ENCODE assay signal across 10 mouse cellular contexts in genomic region chr16:34525866-34526265, GRCm38 (mm10). TPM values are rescaled to one million over a fixed set of nuclear protein-coding genes. Genes with fewer than 3 reads are reported as not detected.
A peak's percentile ranks its signal among the peaks of the same experiment; 100 is the strongest.
DNase-seq lines count a peak whose midpoint lies in the region; ATAC-seq lines count a peak whose summit lies in the region.
"Had no signal": no experiment of that assay in that cellular context is flagged by ENCODE, and none has a peak within 500 bp of the region (broad histone marks: within the 10 kb centered on the region; RNA-seq: fewer than 3 reads in every experiment).

No protein-coding gene starts in this region.

- H3K27me3 ChIP-seq in hindbrain, embryonic 16.5 days (replicated peaks; ENCODE audit: control insufficient read depth, insufficient read depth, low read length): no peaks in the 10 kb centered on the region
- H3K27me3 ChIP-seq in hindbrain, embryonic 14.5 days (ENCODE audit: control insufficient read depth, insufficient read depth, low read length): no peaks in the 10 kb centered on the region
- no peaks in the 10 kb centered on the region for H3K27me3 ChIP-seq in embryonic facial prominence, embryonic 15.5 days
- H3K27me3 ChIP-seq: stomach, embryonic 15.5 days had no signal

- no peak overlapping the region for H3K27ac ChIP-seq in hindbrain, embryonic 16.5 days (ENCODE audit: low read depth, low read length)
- no peak overlapping the region for H3K27ac ChIP-seq in hindbrain, embryonic 14.5 days
- H3K27ac ChIP-seq in embryonic facial prominence, embryonic 15.5 days (replicated peaks): peak overlapping the region; percentile 0; the same call in 1 of the 2 replicates
- H3K27ac ChIP-seq: stomach, embryonic 15.5 days had no signal

- H3K4me3 ChIP-seq in hindbrain, embryonic 16.5 days (ENCODE audit: low read length): no peak overlapping the region
- H3K4me3 ChIP-seq in hindbrain, embryonic 14.5 days (replicated peaks; ENCODE audit: low read length): no peak overlapping the region
- no peak overlapping the region for H3K4me3 ChIP-seq in embryonic facial prominence, embryonic 15.5 days (replicated peaks)
- H3K4me3 ChIP-seq: stomach, embryonic 15.5 days had no signal

- ATAC-seq in hindbrain, embryonic 16.5 days: peak; percentile 65
- ATAC-seq in hindbrain, embryonic 14.5 days (ENCODE audit: low FRiP score): no peak
- no peak for ATAC-seq in embryonic facial prominence, embryonic 15.5 days (ENCODE audit: insufficient number of reproducible peaks, low FRiP score, low TSS enrichment, low read depth)

- no peaks in the 10 kb centered on the region for H3K36me3 ChIP-seq in hindbrain, embryonic 16.5 days (ENCODE audit: control insufficient read depth, insufficient read depth, low read length)
- no peaks in the 10 kb centered on the region for H3K36me3 ChIP-seq in hindbrain, embryonic 14.5 days (replicated peaks; ENCODE audit: control insufficient read depth, insufficient read depth)
- H3K36me3 ChIP-seq in embryonic facial prominence, embryonic 15.5 days: no peaks in the 10 kb centered on the region
- H3K36me3 ChIP-seq: stomach, embryonic 15.5 days had no signal

- no peaks in the 10 kb centered on the region for H3K9me3 ChIP-seq in hindbrain, embryonic 16.5 days (ENCODE audit: control insufficient read depth, low read length)
- H3K9me3 ChIP-seq in hindbrain, embryonic 14.5 days (ENCODE audit: control insufficient read depth, low read length): no peaks in the 10 kb centered on the region
- no peaks in the 10 kb centered on the region for H3K9me3 ChIP-seq in embryonic facial prominence, embryonic 15.5 days (replicated peaks)
- H3K9me3 ChIP-seq: stomach, embryonic 15.5 days had no signal

- 80% methylated on average over 8 of the region's 8 CpGs for WGBS in hindbrain, embryonic 16.5 days
- whole genome bisulfite sequencing in hindbrain, embryonic 14.5 days: 70% methylated on average over 8 of the region's 8 CpGs
- 66% methylated on average over 8 of the region's 8 CpGs for WGBS in embryonic facial prominence, embryonic 15.5 days

- DNase-seq in hindbrain, embryonic 14.5 days (ENCODE audit: low spot score): no peak
- peak; percentile 63 to 66 for DNase-seq in layer of hippocampus, adult 8-10 months (ENCODE audit: low spot score in 2 of 2)
- peak; percentile 51 for DNase-seq in right cerebral cortex, postnatal 14 days
- DNase-seq in cerebellum, adult 9-11 months: no peak
- DNase-seq in heart, postnatal 4 days: no peak
- DNase-seq: cerebellum, postnatal 25 days; lung, postnatal 14 days had no signal

- H3K9ac ChIP-seq in hindbrain, embryonic 16.5 days (ENCODE audit: low read depth, low read length): no peak overlapping the region
- H3K9ac ChIP-seq in hindbrain, embryonic 14.5 days: no peak overlapping the region
- H3K9ac ChIP-seq in embryonic facial prominence, embryonic 15.5 days: no peak overlapping the region
- H3K9ac ChIP-seq: stomach, embryonic 15.5 days had no signal

- H3K4me2 ChIP-seq in hindbrain, embryonic 16.5 days (ENCODE audit: low read length): no peak overlapping the region
- H3K4me2 ChIP-seq in hindbrain, embryonic 14.5 days (replicated peaks): no peak overlapping the region
- no peak overlapping the region for H3K4me2 ChIP-seq in embryonic facial prominence, embryonic 15.5 days (replicated peaks)
- H3K4me2 ChIP-seq: stomach, embryonic 15.5 days had no signal

- peaks cover 5% of the 10 kb centered on the region for H3K4me1 ChIP-seq in hindbrain, embryonic 16.5 days (ENCODE audit: control insufficient read depth, insufficient read depth, low read depth, low read length)
- peaks cover 5% of the 10 kb centered on the region; the same call in 1 of the 2 replicates for H3K4me1 ChIP-seq in hindbrain, embryonic 14.5 days (replicated peaks; ENCODE audit: control insufficient read depth, insufficient read depth, low read length)
- H3K4me1 ChIP-seq in embryonic facial prominence, embryonic 15.5 days: peaks cover 21% of the 10 kb centered on the region

RNA-seq across cellular contexts. Expression of gene Kalrn, which starts 47.5 kb away (rescaled TPM):
- 20.9 and 23.3 TPM in 2 replicates for polyA plus RNA-seq in hindbrain, embryonic 16.5 days (2015; fragmentation: Nextera tagmentation; extraction: Ambion mirVana)
- polyA plus RNA-seq in hindbrain, embryonic 14.5 days (2014; fragmentation: Nextera tagmentation; extraction: Ambion mirVana): 25.4 and 30.5 TPM in 2 replicates
- polyA plus RNA-seq in embryonic facial prominence, embryonic 15.5 days (2015; fragmentation: Nextera tagmentation; extraction: Ambion mirVana): 12.7 and 14.3 TPM in 2 replicates
- total RNA-seq in layer of hippocampus, adult 8-10 months (2022): 100 to 1,000 TPM; 495 to 557 (median 508) TPM
- 10 to 100 TPM; 41.1 to 41.7 TPM for total RNA-seq in heart, postnatal 4 days (2021)

Comparison
In these comparisons a context has a peak if more than half of its experiments do, and no peak if none do; other contexts are left out.
1. DNase-seq: peak in layer of hippocampus, adult 8-10 months (2 of 2) and right cerebral cortex, postnatal 14 days (single experiment); none in hindbrain, embryonic 14.5 days (single experiment), cerebellum, adult 9-11 months (single experiment) and heart, postnatal 4 days (single experiment).